Mouse (Mus musculus): ENCODE measurements around the gene Ntpcr.

DNA sequence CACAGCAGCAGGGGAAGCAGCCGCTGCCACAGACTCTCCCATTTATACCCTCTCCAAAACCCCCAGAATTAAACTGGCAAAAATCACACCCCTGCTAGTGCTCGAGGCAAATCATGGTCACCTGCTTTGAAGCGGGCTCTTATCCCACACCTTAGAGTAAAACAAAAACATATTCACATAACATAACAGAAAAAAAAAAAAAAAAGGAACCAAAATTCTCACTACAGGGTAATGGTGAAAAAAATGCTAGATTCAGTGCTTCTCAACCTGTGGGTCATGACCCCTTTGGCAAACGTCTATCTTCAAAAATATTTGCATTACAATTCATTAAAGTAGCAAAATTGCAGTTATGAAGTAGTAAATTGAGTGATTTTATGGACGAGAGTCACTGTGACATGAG, 2.8 kb upstream of the Ntpcr start:
- TF ChIP-seq POLR2A (IDR thresholded peaks at IDR 0.05; ENCODE audit: borderline replicate concordance, low read depth, low read length) (no peak), CTCF (IDR thresholded peaks at IDR 0.05; ENCODE audit: low read depth, low read length) (no peak)
